ENCODE assay signal across 17 mouse cellular contexts in the genomic region with DNA sequence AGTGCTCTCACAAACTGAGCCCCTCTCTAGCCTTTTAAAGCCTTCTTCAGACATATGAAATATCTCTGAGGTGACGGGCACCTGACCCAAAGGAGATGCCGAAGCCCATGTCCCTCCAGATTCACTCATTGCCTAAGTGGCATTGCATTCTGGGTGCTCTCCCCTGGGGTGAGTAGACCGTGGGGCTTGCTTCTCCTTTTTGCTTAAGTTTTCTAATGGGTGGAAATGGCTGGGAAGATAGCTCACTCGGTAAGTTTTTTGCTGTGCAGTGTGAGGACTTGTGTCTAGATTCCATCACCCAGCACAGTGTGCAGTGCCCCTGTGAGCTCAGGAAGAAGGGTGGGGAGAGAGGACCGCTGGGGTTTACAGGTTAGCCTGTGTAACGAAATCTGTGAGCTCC. TPM values are rescaled to one million over a fixed set of nuclear protein-coding genes. Genes with fewer than 3 reads are reported as not detected.
DNase-seq lines count a peak whose midpoint lies in the region; ATAC-seq and TF ChIP-seq lines count a peak whose summit lies in the region.
"Had no signal": no experiment of that assay in that cellular context is flagged by ENCODE, and none has a peak within 500 bp of the region (broad histone marks: within the 10 kb centered on the region; RNA-seq: fewer than 3 reads in every experiment).

No protein-coding gene starts in this region.

- no peak overlapping the region for H3K4me2 ChIP-seq in limb, embryonic 12.5 days
- H3K4me2 ChIP-seq in myocyte (ENCODE audit: low read depth): no peak overlapping the region

- H3K4me3 ChIP-seq in limb, embryonic 12.5 days (replicated peaks): no peak overlapping the region
- no peak overlapping the region; the same call in 1 of the 2 replicates for H3K4me3 ChIP-seq in limb, embryonic 10.5 days
- H3K4me3 ChIP-seq in myocyte: no peak overlapping the region
- H3K4me3 ChIP-seq: hindbrain, embryonic 10.5 days had no signal

- WGBS in limb, embryonic 12.5 days: 51% methylated on average over 6 of the region's 6 CpGs
- WGBS in limb, embryonic 10.5 days: 57% methylated on average over 6 of the region's 6 CpGs

- DNase-seq in embryo, embryonic 10 days (ENCODE audit: low spot score): peak; percentile 39
- DNase-seq in embryo, embryonic 9.5 days (ENCODE audit: extremely low spot score): no peak
- DNase-seq in limb, embryonic 10.5 days (ENCODE audit: low spot score): no peak
- peak; percentile 42 for DNase-seq in ES-CJ7 (ENCODE audit: low read depth, low spot score)
- DNase-seq in testis, postnatal 14 days (ENCODE audit: low spot score): no peak
- DNase-seq: cerebellum, adult 8-10 months; heart, adult 11 months; kidney, adult 9 months; left cerebral cortex, postnatal 4 days; lung, adult 2 months; lung, postnatal 36 days; thymus, postnatal 25 days had no signal

- no peak overlapping the region for H3K9ac ChIP-seq in limb, embryonic 12.5 days (replicated peaks)

- H3K9me3 ChIP-seq in limb, embryonic 12.5 days: no peaks in the 10 kb centered on the region
- no peaks in the 10 kb centered on the region for H3K9me3 ChIP-seq in limb, embryonic 10.5 days (replicated peaks)
- H3K9me3 ChIP-seq: hindbrain, embryonic 10.5 days had no signal

- no peak for ATAC-seq in limb, embryonic 12.5 days (ENCODE audit: insufficient number of reproducible peaks, insufficient read depth, low FRiP score, low TSS enrichment, low read depth)
- no peak for ATAC-seq in monocyte, adult 5-6 weeks (replicated peaks; ENCODE audit: insufficient number of reproducible peaks, low FRiP score, low TSS enrichment, poor library complexity, severe bottlenecking)
- ATAC-seq: forebrain, embryonic 16.5 days had no signal

- H3K27ac ChIP-seq in limb, embryonic 12.5 days: peak overlapping the region; percentile 53; the same call in 1 of the 2 replicates
- H3K27ac ChIP-seq in limb, embryonic 10.5 days: no peak overlapping the region
- H3K27ac ChIP-seq: hindbrain, embryonic 10.5 days had no signal

- TF ChIP-seq POLR2A in myocyte (IDR thresholded peaks at IDR 0.05; ENCODE audit: insufficient read length, low read depth): no peak

- peaks cover 28% of the 10 kb centered on the region for H3K36me3 ChIP-seq in limb, embryonic 12.5 days
- H3K36me3 ChIP-seq in limb, embryonic 10.5 days: peaks cover 34% of the 10 kb centered on the region
- H3K36me3 ChIP-seq in myocyte (ENCODE audit: control insufficient read depth, insufficient read depth): peaks cover 40% of the 10 kb centered on the region

- peaks cover 19% of the 10 kb centered on the region for H3K4me1 ChIP-seq in limb, embryonic 12.5 days (replicated peaks)
- H3K4me1 ChIP-seq in limb, embryonic 10.5 days: peaks cover 27% of the 10 kb centered on the region

- H3ac ChIP-seq in myocyte (ENCODE audit: control insufficient read depth, insufficient read length): no peak overlapping the region

- no peaks in the 10 kb centered on the region for H3K27me3 ChIP-seq in limb, embryonic 12.5 days
- H3K27me3 ChIP-seq in limb, embryonic 10.5 days (ENCODE audit: low read depth, poor library complexity, severe bottlenecking): no peaks in the 10 kb centered on the region
- H3K27me3 ChIP-seq in myocyte (ENCODE audit: control insufficient read depth, insufficient read depth, insufficient read length): no peaks in the 10 kb centered on the region

- H3K79me2 ChIP-seq in myocyte (ENCODE audit: control insufficient read depth, insufficient read depth): peaks cover 25% of the 10 kb centered on the region

TF ChIP-seq in myocyte, 11 proteins besides CTCF, POLR2A, EP300 and RAD21:
- no peak for TF ChIP-seq MYOG (IDR thresholded peaks at IDR 0.05; ENCODE audit: control insufficient read depth in 1 of 3, insufficient read depth in 1 of 3, insufficient read length in 2 of 3, low read depth in 2 of 3)
- TF ChIP-seq POLR2AphosphoS2 (IDR thresholded peaks at IDR 0.05; ENCODE audit: insufficient read length, low read depth): peak; percentile 45

RNA-seq across cellular contexts. Expression of gene Znfx1, which starts 4.8 kb away (rescaled TPM):
- polyA plus RNA-seq in limb, embryonic 12.5 days (2016; fragmentation: Nextera tagmentation; extraction: Ambion mirVana): 6.7 and 8.4 TPM in 2 replicates
- 5.0 and 5.1 TPM in 2 replicates for polyA plus RNA-seq in limb, embryonic 10.5 days (2016; fragmentation: Nextera tagmentation; extraction: Ambion mirVana)
- 23.3 TPM for polyA plus RNA-seq in myocyte (2012; fragmentation: generic; extraction: Trizol)
- total RNA-seq in monocyte, adult 5-6 weeks (2017): 25.0 to 58.3 TPM (median 29.7 TPM) in 3 replicates

RNA-seq across cellular contexts. Expression of gene Ddx27, which starts 52.6 kb away (rescaled TPM):
- 62.8 and 65.1 TPM in 2 replicates for polyA plus RNA-seq in limb, embryonic 12.5 days (2016; fragmentation: Nextera tagmentation; extraction: Ambion mirVana)
- 68.6 and 77.0 TPM in 2 replicates for polyA plus RNA-seq in limb, embryonic 10.5 days (2016; fragmentation: Nextera tagmentation; extraction: Ambion mirVana)
- polyA plus RNA-seq in myocyte (2012; fragmentation: generic; extraction: Trizol): 46.9 TPM
- 80.0 to 90.5 TPM (median 85.6 TPM) in 3 replicates for total RNA-seq in monocyte, adult 5-6 weeks (2017)

Comparison
In these comparisons a context has a peak if more than half of its experiments do, and no peak if none do; other contexts are left out.
1. DNase-seq: peak in embryo, embryonic 10 days (single experiment) and ES-CJ7 (single experiment); none in embryo, embryonic 9.5 days (single experiment), limb, embryonic 10.5 days (single experiment) and testis, postnatal 14 days (single experiment).